Mouse (Mus musculus) kidney, adult 2 months (tissue): Measurements from ENCODE around the gene Lsm7. TPM values are rescaled to one million over a fixed set of nuclear protein-coding genes. Genes with fewer than 3 reads are reported as not detected.

Experiments
- DNase-seq: peaks from one replicate; pipeline ENCODE4 v3.0.0; 2021
- H3K27ac ChIP-seq: fragments of 200-500 bp; 2 replicates; pipeline ENCODE4 v1.5.1; 2012; ENCODE audit warnings: low read depth, low read length, control low read depth, inconsistent platforms; ENCODE audit not compliant: insufficient read depth
- H3K27me3 ChIP-seq: fragments of 200-500 bp; replicated peaks from 2 replicates; pipeline ENCODE4 v1.6.1; 2012; ENCODE audit warnings: mild to moderate bottlenecking, moderate library complexity, low read length, inconsistent platforms; ENCODE audit not compliant: control insufficient read depth, insufficient read depth
- H3K36me3 ChIP-seq: fragments of 200-500 bp; 2 replicates; pipeline ENCODE4 v1.6.1; 2012; ENCODE audit warnings: mild to moderate bottlenecking, moderate library complexity, low read length, inconsistent platforms; ENCODE audit not compliant: control insufficient read depth, insufficient read depth
- H3K4me1 ChIP-seq: fragments of 200-500 bp; 2 replicates; pipeline ENCODE4 v1.6.1; 2011; ENCODE audit warnings: low read length; ENCODE audit not compliant: control insufficient read depth, insufficient read depth
- H3K4me3 ChIP-seq: fragments of 200-500 bp; 2 replicates; pipeline ENCODE4 v1.5.1; 2011; ENCODE audit warnings: mild to moderate bottlenecking, low read depth, low read length, control low read depth; ENCODE audit not compliant: insufficient read depth
- CTCF ChIP-seq: fragments of 200-500 bp; conservative IDR thresholded peaks from 2 replicates; pipeline ENCODE4 v1.5.1; 2011; ENCODE audit warnings: low read depth, mild to moderate bottlenecking, control low read depth, low read length, moderate library complexity, mixed read lengths; ENCODE audit not compliant: insufficient read depth, insufficient read length
- POLR2A ChIP-seq: fragments of 200-500 bp; IDR thresholded peaks from one replicate; pipeline ENCODE4 v1.6.1; 2011; ENCODE audit warnings: low read depth, low read length, control low read depth
- WGBS: fragments of 180-500 bp; shearing (Covaris S2); methylation state at CpG from one replicate; pipeline ENCODE4 v1.1.7; 2018; 5-methylcytosine and 5-hydroxymethylcytosine counted together
- polyA plus RNA-seq: library from polyadenylated mRNA; depleted of rRNA; stranded (reverse); fragments of >200 nt; gene quantifications from 2 replicates; pipeline ENCODE4 v1.2.3, GENCODE M21; 2012; rRNA removed

Lsm7 gene
- 79.0 and 98.1 TPM in 2 replicates for polyA plus RNA-seq

GRCm38 (mm10) chr10:80854913-80855748 is at the start of gene Lsm7, which contains the start of gene Sppl2b:
Gene Lsm7, minus strand, starts transcription at chr10:80855209.
Gene Sppl2b, plus strand, starts transcription at chr10:80855275.
- DNase-seq = peak; percentile 97
- no peaks in the 10 kb centered on the region for H3K36me3 ChIP-seq
- no peaks in the 10 kb centered on the region for H3K27me3 ChIP-seq
- H3K4me1 ChIP-seq = peaks cover 7% of the 10 kb centered on the region
- H3K27ac ChIP-seq = no peak within 1 kb of the TSS
- H3K4me3 ChIP-seq = peak within 1 kb of the TSS; percentile 89
- WGBS = under 1% methylated on average over 81 of the region's 81 CpGs
- peak; percentile 85 for TF ChIP-seq POLR2A
- no peak for TF ChIP-seq CTCF

GRCm38 (mm10) chr10:80904709-80905108 is 49.7 kb upstream of the Lsm7 start:
- no peak for TF ChIP-seq CTCF
- no peak for TF ChIP-seq POLR2A
- no peak for DNase-seq
- Histone ChIP-seq H3K36me3 (no peaks in the 10 kb centered on the region), H3K4me3 (no peak overlapping the region), H3K27ac (no peak overlapping the region), H3K4me1 (peaks cover 3% of the 10 kb centered on the region; the same call in 1 of the 2 replicates), H3K27me3 (no peaks in the 10 kb centered on the region)
- WGBS = 90% methylated on average over 11 of the region's 11 CpGs

- no peaks in the 10 kb centered on the region for H3K27me3 ChIP-seq
- 79% methylated on average over 28 of the region's 28 CpGs for WGBS
- no peak for DNase-seq
- no peaks in the 10 kb centered on the region for H3K36me3 ChIP-seq
- TF ChIP-seq POLR2A = no peak
- TF ChIP-seq CTCF = no peak
- H3K4me3 ChIP-seq = no peak overlapping the region
- peaks cover 7% of the 10 kb centered on the region; the same call in 1 of the 2 replicates for H3K4me1 ChIP-seq
- H3K27ac ChIP-seq = no peak overlapping the region
Observed at GRCm38 (mm10) chr10:80904004-80904693, 49.1 kb upstream of the Lsm7 start.

GRCm38 (mm10) chr10:80903282-80903681 is 48.3 kb upstream of the Lsm7 start:
- no peak for TF ChIP-seq CTCF
- no peak for TF ChIP-seq POLR2A
- Histone ChIP-seq H3K27ac (no peak overlapping the region), H3K4me1 (peaks cover 7% of the 10 kb centered on the region; the same call in 1 of the 2 replicates), H3K4me3 (no peak overlapping the region), H3K27me3 (no peaks in the 10 kb centered on the region), H3K36me3 (no peaks in the 10 kb centered on the region)
- WGBS = 93% methylated on average over 10 of the region's 10 CpGs
- DNase-seq = no peak

GRCm38 (mm10) chr10:80902273-80902940 is 47.4 kb upstream of the Lsm7 start:
- Histone ChIP-seq H3K27ac (no peak overlapping the region), H3K4me3 (no peak overlapping the region), H3K36me3 (no peaks in the 10 kb centered on the region), H3K4me1 (peaks cover 7% of the 10 kb centered on the region; the same call in 1 of the 2 replicates), H3K27me3 (no peaks in the 10 kb centered on the region)
- DNase-seq = no peak
- WGBS = 93% methylated on average over 9 of the region's 9 CpGs
- TF ChIP-seq POLR2A (no peak), CTCF (no peak)

- H3K27ac ChIP-seq = peak overlapping the region; percentile 48
- no peak overlapping the region for H3K4me3 ChIP-seq
- TF ChIP-seq CTCF = no peak
- no peak for TF ChIP-seq POLR2A
- peaks cover 7% of the 10 kb centered on the region; the same call in 1 of the 2 replicates for H3K4me1 ChIP-seq
- no peaks in the 10 kb centered on the region for H3K27me3 ChIP-seq
- DNase-seq = no peak
- H3K36me3 ChIP-seq = no peaks in the 10 kb centered on the region
- 89% methylated on average over 19 of the region's 19 CpGs for WGBS
Observed at GRCm38 (mm10) chr10:80901409-80902272, 46.6 kb upstream of the Lsm7 start.
